28 mouse cellular contexts compared by ENCODE assay signal in the genomic region with DNA sequence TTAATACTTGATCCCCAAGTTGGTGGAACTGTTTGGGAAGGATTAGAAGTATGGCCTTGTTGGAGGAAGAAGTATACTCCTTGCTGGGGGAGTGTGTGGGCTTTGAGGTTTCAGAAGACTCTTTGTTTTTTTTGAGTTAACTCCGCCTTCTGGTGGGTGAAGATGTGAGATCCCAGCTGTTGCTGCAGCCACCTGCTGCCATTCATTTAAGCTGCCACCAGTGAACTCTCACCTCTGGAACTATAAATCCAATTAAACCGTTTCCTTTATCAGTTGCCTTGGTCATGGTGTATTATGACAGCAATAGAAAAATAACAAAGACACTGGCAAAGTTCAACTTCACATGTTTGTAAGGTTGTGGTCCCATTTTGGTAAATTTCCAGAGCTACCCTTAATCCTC. TPM values are rescaled to one million over a fixed set of nuclear protein-coding genes. Genes with fewer than 3 reads are reported as not detected.
A peak's percentile ranks its signal among the peaks of the same experiment; 100 is the strongest.
DNase-seq lines count a peak whose midpoint lies in the region; TF ChIP-seq lines count a peak whose summit lies in the region.
"Had no signal": no experiment of that assay in that cellular context is flagged by ENCODE, and none has a peak within 500 bp of the region (broad histone marks: within the 10 kb centered on the region; RNA-seq: fewer than 3 reads in every experiment).

No protein-coding gene starts in this region.

- H3K27me3 ChIP-seq in C2C12 (ENCODE audit: control insufficient read depth, insufficient read depth, insufficient read length) (no peaks in the 10 kb centered on the region), myocyte (ENCODE audit: control insufficient read depth, insufficient read depth, insufficient read length) (no peaks in the 10 kb centered on the region)
- H3K27me3 ChIP-seq: CH12.LX; forebrain, embryonic 13.5 days; heart, embryonic 13.5 days; hindbrain, embryonic 12.5 days; hindbrain, embryonic 15.5 days; Patski had no signal

- no peak for TF ChIP-seq CTCF in C2C12 (IDR thresholded peaks at IDR 0.05; ENCODE audit: control insufficient read depth, insufficient read depth, insufficient read length)

- no peak for TF ChIP-seq POLR2A in myocyte (IDR thresholded peaks at IDR 0.05; ENCODE audit: insufficient read length, low read depth)

- H3K4me3 ChIP-seq in C2C12 (ENCODE audit: insufficient read depth, poor library complexity, severe bottlenecking): no peak overlapping the region
- H3K4me3 ChIP-seq in myocyte: no peak overlapping the region
- H3K4me3 ChIP-seq: forebrain, embryonic 10.5 days; forebrain, embryonic 13.5 days; gastrocnemius, adult 2 months; heart, adult 2 months; heart, embryonic 10.5 days; heart, embryonic 13.5 days; hindbrain, embryonic 12.5 days; hindbrain, embryonic 15.5 days had no signal

- peak; percentile 30 for DNase-seq in embryo, embryonic 10 days (ENCODE audit: low spot score)
- no peak for DNase-seq in embryo, embryonic 9.5 days (ENCODE audit: extremely low spot score)
- DNase-seq in embryo, embryonic 11.5 days (ENCODE audit: low read depth, low spot score): peak; percentile 35
- DNase-seq in urinary bladder, postnatal 4 days (ENCODE audit: low spot score in 2 of 2): no peak
- DNase-seq in gastrocnemius, postnatal 4 days (ENCODE audit: low spot score in 2 of 2): no peak
- DNase-seq: adrenal gland, adult 2 months; adrenal gland, postnatal 14 days; cerebellum, adult 11 months; cerebellum, adult 2 months; cerebellum, adult 9-11 months; cerebellum, postnatal 25 days; gastrocnemius, adult 2 months; gastrocnemius, postnatal 14 days; heart, adult 2 months; heart, postnatal 14 days had no signal

- H3K79me2 ChIP-seq in C2C12 (ENCODE audit: control insufficient read depth, insufficient read depth): no peaks in the 10 kb centered on the region
- no peaks in the 10 kb centered on the region for H3K79me2 ChIP-seq in myocyte (ENCODE audit: control insufficient read depth, insufficient read depth)

- no peak overlapping the region for H3K4me2 ChIP-seq in myocyte (ENCODE audit: low read depth)
- H3K4me2 ChIP-seq: forebrain, embryonic 13.5 days; heart, embryonic 13.5 days; hindbrain, embryonic 12.5 days; hindbrain, embryonic 15.5 days had no signal

- H3K79me3 ChIP-seq in C2C12 (ENCODE audit: low read depth): no peaks in the 10 kb centered on the region

- H3K36me3 ChIP-seq in C2C12 (ENCODE audit: control insufficient read depth, insufficient read depth): no peaks in the 10 kb centered on the region
- H3K36me3 ChIP-seq in myocyte (ENCODE audit: control insufficient read depth, insufficient read depth): no peaks in the 10 kb centered on the region
- H3K36me3 ChIP-seq: forebrain, embryonic 10.5 days; G1E; heart, embryonic 10.5 days; heart, embryonic 13.5 days; hindbrain, embryonic 12.5 days; hindbrain, embryonic 15.5 days had no signal

- H3ac ChIP-seq in C2C12 (ENCODE audit: control insufficient read depth, insufficient read length, low read depth) (no peak overlapping the region), myocyte (ENCODE audit: control insufficient read depth, insufficient read length) (no peak overlapping the region)

TF ChIP-seq in C2C12, 6 proteins besides CTCF, POLR2A, EP300 and RAD21:
- no peak for TF ChIP-seq MYOG (IDR thresholded peaks at IDR 0.05; ENCODE audit: control insufficient read depth, extremely low read depth, insufficient read length)
- peak; percentile 78 for TF ChIP-seq MYOD1 (IDR thresholded peaks at IDR 0.05; ENCODE audit: control insufficient read depth, insufficient read length, low read depth)

TF ChIP-seq in myocyte, 11 proteins besides CTCF, POLR2A, EP300 and RAD21:
- TF ChIP-seq TCF12 (IDR thresholded peaks at IDR 0.05; ENCODE audit: insufficient read depth, poor library complexity, severe bottlenecking) (peak; percentile 22), E2F4 (IDR thresholded peaks at IDR 0.05; ENCODE audit: insufficient read depth) (no peak), TCF3 (IDR thresholded peaks at IDR 0.05; ENCODE audit: insufficient read length, low read depth) (peak; percentile 46), MYOD1 (IDR thresholded peaks at IDR 0.05; ENCODE audit: control insufficient read depth in 1 of 3, insufficient read length in 2 of 3, low read depth in 2 of 3) (peak; percentile 9 to 88 (median 88)), MYOG (IDR thresholded peaks at IDR 0.05; ENCODE audit: control insufficient read depth in 1 of 3, insufficient read depth in 1 of 3, insufficient read length in 2 of 3, low read depth in 2 of 3) (no peak), CEBPB (IDR thresholded peaks at IDR 0.05; ENCODE audit: insufficient read depth, poor library complexity, severe bottlenecking) (no peak)

RNA-seq across cellular contexts. Expression of a gene that starts 46.6 kb away (rescaled TPM):
- polyA plus RNA-seq in C2C12 (2012; fragmentation: generic; extraction: Trizol) (20.2 TPM), myocyte (2012; fragmentation: generic; extraction: Trizol) (25.7 TPM)
- 100 to 1,000 TPM; 110 to 125 TPM for total RNA-seq in gastrocnemius, postnatal 4 days (2021)
- total RNA-seq: CH12.LX; common myeloid progenitor, adult 5-6 weeks; G1E; hematopoietic stem cell, adult 5-6 weeks had no signal
- polyA plus RNA-seq: G1E had no signal

Comparison
In these comparisons a context has a peak if more than half of its experiments do, and no peak if none do; other contexts are left out.
1. DNase-seq: peak in embryo, embryonic 10 days (single experiment) and embryo, embryonic 11.5 days (single experiment); none in embryo, embryonic 9.5 days (single experiment), urinary bladder, postnatal 4 days (0 of 2) and gastrocnemius, postnatal 4 days (0 of 2).